Mouse (Mus musculus) heart, adult 9 months (tissue): Measurements from ENCODE around the gene Clec4e.
A peak's percentile ranks its signal among the peaks of the same experiment; 100 is the strongest.
"Not testable (repeated sequence)": the region's sequence is repeated elsewhere in the genome, so short reads cannot be mapped to it uniquely, and the experiment has no call there.

Experiments used
- DNase-seq, 2 experiments: peaks; one replicate each; pipeline ENCODE4 v3.0.0; 2022; ENCODE audit warnings: low spot score in 2 of 2

The Clec4e gene

GRCm38 (mm10) chr6:123289753-123290152 is at the start of gene Clec4e:
Gene Clec4e (minus strand): TSS chr6:123289870.
- no peak for DNase-seq

GRCm38 (mm10) chr6:123332503-123332902 is 42.8 kb upstream of the Clec4e start:
- no peak for DNase-seq

- no peak for DNase-seq
Observed at GRCm38 (mm10) chr6:123308033-123308432, 18.4 kb upstream of the Clec4e start, which contains the start of gene Vmn2r19. Gene Vmn2r19 (plus strand): TSS chr6:123308333.

- not testable (repeated sequence) for DNase-seq
Observed at GRCm38 (mm10) chr6:123306315-123306714, 16.6 kb upstream of the Clec4e start.

GRCm38 (mm10) chr6:123296687-123297086 is 7.0 kb upstream of the Clec4e start:
- no peak for DNase-seq

GRCm38 (mm10) chr6:123293509-123293908 is 3.8 kb upstream of the Clec4e start:
- DNase-seq, result not testable (repeated sequence)

- no peak for DNase-seq
Observed at GRCm38 (mm10) chr6:123292751-123293400, 3.2 kb upstream of the Clec4e start.

GRCm38 (mm10) chr6:123288931-123289330 is 739 bp downstream of the Clec4e start:
- DNase-seq, result no peak

- no peak for DNase-seq
Observed at GRCm38 (mm10) chr6:123286311-123286710, 3.4 kb downstream of the Clec4e start.

- DNase-seq, result no peak
Observed at GRCm38 (mm10) chr6:123279443-123279842, 10.2 kb downstream of the Clec4e start.

- DNase-seq, result no peak
Observed at GRCm38 (mm10) chr6:123266945-123267344, 22.7 kb downstream of the Clec4e start.

GRCm38 (mm10) chr6:123265809-123266208 is 23.9 kb downstream of the Clec4e start:
- DNase-seq, result no peak

- DNase-seq, result no peak
Observed at GRCm38 (mm10) chr6:123264194-123264593, 25.5 kb downstream of the Clec4e start.

- no peak for DNase-seq
Observed at GRCm38 (mm10) chr6:123261555-123262161, 28.0 kb downstream of the Clec4e start, which contains the start of gene Clec4d. Gene Clec4d (plus strand): TSS chr6:123262111.

- DNase-seq, result no peak
Observed at GRCm38 (mm10) chr6:123260868-123261267, 28.8 kb downstream of the Clec4e start.

- DNase-seq, result no peak
Observed at GRCm38 (mm10) chr6:123259889-123260603, 29.6 kb downstream of the Clec4e start.

GRCm38 (mm10) chr6:123258946-123259345 is 30.7 kb downstream of the Clec4e start:
- DNase-seq, result no peak

GRCm38 (mm10) chr6:123252735-123253134 is 36.9 kb downstream of the Clec4e start:
- peak in 1 of 2 experiments; percentile 9 for DNase-seq

- not testable (repeated sequence) for DNase-seq
Observed at GRCm38 (mm10) chr6:123248862-123249261, 40.8 kb downstream of the Clec4e start.

GRCm38 (mm10) chr6:123244201-123244600 is 45.5 kb downstream of the Clec4e start:
- DNase-seq, result no peak

- DNase-seq, result no peak
Observed at GRCm38 (mm10) chr6:123237582-123237981, 52.1 kb downstream of the Clec4e start.
